Mouse (Mus musculus): Measurements from ENCODE around the gene Ect2l.

DNA sequence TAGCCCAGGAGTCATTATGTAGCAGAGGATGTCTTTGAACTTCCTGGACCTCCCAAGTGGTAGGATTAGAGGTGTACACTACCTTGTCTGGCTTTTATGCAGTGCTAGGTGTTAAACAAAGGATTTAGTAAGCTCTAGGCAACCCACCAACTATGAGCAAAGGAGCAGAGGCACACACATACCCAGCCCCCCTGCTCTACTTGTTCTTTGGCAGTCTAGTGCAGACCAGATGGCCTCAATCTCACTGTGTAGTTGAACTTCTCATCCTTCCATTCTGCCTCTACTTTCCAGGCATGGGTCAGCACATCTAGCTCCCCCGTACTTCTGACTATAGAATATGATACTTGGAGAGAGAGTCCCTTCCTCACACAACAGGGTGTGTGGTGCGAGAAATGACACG lies 13.7 kb upstream of the Ect2l start:
- no peak for TF ChIP-seq CTCF (IDR thresholded peaks at IDR 0.05; ENCODE audit: low read depth, low read length)
- no peak for TF ChIP-seq TAL1 (conservative IDR thresholded peaks at IDR 0.05; ENCODE audit: low read depth, low read length)
- TF ChIP-seq GATA2 (IDR thresholded peaks at IDR 0.05; ENCODE audit: borderline replicate concordance, low read depth, low read length): no peak
- no peak for TF ChIP-seq POLR2AphosphoS5 (IDR thresholded peaks at IDR 0.05; ENCODE audit: insufficient replicate concordance, low read depth, low read length)
